Mouse (Mus musculus) G1E (cell line): ENCODE data around the gene Olfr1196.

Experiments
- CTCF ChIP-seq: IDR thresholded peaks from 2 replicates; pipeline ENCODE4 v1.5.1; 2012; ENCODE audit warnings: low read depth, low read length, inconsistent platforms, mixed read lengths
- GATA1 ChIP-seq: IDR thresholded peaks from 2 replicates; pipeline ENCODE4 v1.6.1; 2012; ENCODE audit warnings: borderline replicate concordance, low read length, inconsistent platforms, mixed read lengths
- GATA2 ChIP-seq: IDR thresholded peaks from 2 replicates; pipeline ENCODE4 v1.6.1; 2012; ENCODE audit warnings: low read depth, low read length, inconsistent platforms, borderline replicate concordance
- POLR2AphosphoS5 ChIP-seq: IDR thresholded peaks from 2 replicates; pipeline ENCODE4 v1.6.1; 2012; ENCODE audit warnings: low read depth, low read length, inconsistent platforms; ENCODE audit not compliant: insufficient replicate concordance
- TAL1 ChIP-seq: conservative IDR thresholded peaks from 2 replicates; pipeline ENCODE4 v1.6.1; 2012; ENCODE audit warnings: low read depth, low read length, inconsistent platforms, mixed read lengths

DNA sequence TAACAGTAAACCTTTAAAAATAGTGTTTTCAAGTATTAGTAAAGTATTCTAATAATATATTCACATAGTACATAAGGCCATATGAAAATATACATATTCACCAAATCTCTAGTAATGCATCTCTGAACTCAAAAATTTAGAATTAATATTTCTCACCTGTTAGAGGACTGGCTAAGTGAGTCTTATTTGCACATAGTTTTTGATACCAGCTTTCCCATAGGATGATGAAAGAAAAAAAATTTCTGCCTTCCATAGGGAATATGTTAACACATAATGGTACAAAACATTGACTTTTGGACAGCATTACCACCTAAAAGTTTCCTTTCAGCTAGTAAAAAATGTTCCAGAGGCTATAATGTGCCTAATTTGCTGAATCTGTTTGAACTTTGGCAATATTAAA is 15.3 kb downstream of the Olfr1196 start, which contains the start of gene Olfr1195:
- TF ChIP-seq GATA1 (no peak), CTCF (no peak), GATA2 (no peak), POLR2AphosphoS5 (no peak), TAL1 (no peak)
